Mouse (Mus musculus): ENCODE data around the gene Ipo8.
A peak's percentile ranks its signal among the peaks of the same experiment; 100 is the strongest.

Ipo8 gene

DNA sequence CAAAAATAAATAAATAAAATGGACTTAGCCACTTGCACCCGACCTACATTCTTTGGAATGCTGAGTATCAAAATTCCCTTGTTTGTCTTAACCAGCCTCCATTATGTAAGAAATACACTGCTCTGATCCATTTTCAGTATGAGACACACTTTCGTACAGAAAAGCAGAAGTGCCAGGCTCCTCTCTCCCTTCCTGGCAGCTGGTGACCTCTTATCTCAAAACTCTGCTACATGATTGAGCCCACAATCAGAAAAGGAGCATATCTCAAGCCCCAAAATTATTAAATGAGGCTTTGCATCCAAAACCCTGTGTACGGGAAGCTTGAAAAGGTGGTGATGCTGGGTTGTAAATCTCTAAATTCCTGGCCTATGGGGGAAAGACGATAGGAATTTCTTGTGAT, 69.8 kb downstream of the Ipo8 start:
- DNase-seq (ENCODE audit: low read depth, low spot score), result no peak

GRCm38 (mm10) chr6:148756535-148756934, 74.7 kb downstream of the Ipo8 start:
- DNase-seq (ENCODE audit: low read depth, low spot score), result no peak

- DNase-seq (ENCODE audit: low read depth, low spot score), result peak; percentile 77
These were observed 79.9 kb downstream of the Ipo8 start for GRCm38 (mm10) chr6:148751400-148751799.

DNA sequence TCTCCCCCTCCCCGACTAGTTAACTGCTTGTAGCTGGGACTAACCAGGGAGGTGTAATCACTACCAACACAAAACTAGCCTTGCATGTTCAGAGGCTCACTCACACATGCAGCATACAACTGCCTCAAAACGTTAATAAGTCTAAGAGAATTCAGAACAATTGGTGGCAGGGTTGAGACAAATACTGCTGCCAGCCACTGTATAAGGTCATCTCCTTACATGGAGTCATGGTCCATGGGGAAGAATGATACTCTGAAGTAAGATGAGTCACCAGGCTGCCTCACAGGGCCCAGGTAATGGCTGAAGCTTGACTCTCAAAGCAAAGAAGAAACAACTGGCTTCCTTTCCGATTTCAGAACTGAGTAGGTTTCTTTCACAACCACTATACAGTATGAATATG, 81.1 kb downstream of the Ipo8 start:
- no peak for DNase-seq (ENCODE audit: low read depth, low spot score)

- peak; percentile 56 for DNase-seq (ENCODE audit: low read depth, low spot score)
These were observed 90.6 kb downstream of the Ipo8 start for GRCm38 (mm10) chr6:148740521-148741226.

- no peak for DNase-seq (ENCODE audit: low read depth, low spot score)
These were observed 94.9 kb downstream of the Ipo8 start for GRCm38 (mm10) chr6:148736390-148736789.

DNA sequence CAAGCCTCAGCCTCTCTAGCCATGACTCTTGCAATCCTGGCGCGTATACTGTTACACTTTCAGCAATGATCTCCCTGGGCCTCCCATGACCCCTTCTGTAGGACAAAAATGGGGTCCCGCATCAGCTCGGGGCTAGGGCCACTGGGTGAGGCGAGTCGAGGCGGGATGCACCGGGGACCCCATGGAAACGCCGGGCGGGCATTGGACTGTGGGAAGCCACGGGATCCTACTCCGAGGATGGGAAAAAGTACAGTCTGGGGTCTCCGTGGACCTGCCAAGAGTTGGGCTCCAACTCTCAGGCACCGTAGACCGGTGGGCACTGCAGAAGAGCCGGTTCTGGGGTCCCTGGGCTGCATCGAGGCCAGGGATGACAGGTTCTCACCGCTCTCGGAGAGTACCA, 97.3 kb downstream of the Ipo8 start:
- DNase-seq (ENCODE audit: low read depth, low spot score), result no peak

DNA sequence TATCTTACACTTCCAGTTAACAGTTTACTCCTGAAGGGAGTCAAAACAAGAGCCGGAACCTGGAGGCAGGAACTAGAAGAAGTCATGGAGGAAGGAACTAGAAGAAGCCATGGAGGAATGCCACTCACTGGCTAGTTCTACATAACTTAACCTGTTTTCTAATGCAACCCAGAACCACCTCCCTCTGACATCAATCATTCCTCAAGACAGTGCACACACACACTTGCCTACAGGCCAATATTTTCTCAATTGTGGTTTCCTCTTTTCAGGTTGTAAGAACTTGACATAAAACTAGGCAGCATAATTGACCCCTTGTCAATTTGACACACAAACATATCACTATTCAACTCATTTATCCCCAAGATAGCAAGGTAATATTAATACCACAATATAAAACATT, 98.3 kb downstream of the Ipo8 start:
- no peak for DNase-seq (ENCODE audit: low read depth, low spot score)

DNA sequence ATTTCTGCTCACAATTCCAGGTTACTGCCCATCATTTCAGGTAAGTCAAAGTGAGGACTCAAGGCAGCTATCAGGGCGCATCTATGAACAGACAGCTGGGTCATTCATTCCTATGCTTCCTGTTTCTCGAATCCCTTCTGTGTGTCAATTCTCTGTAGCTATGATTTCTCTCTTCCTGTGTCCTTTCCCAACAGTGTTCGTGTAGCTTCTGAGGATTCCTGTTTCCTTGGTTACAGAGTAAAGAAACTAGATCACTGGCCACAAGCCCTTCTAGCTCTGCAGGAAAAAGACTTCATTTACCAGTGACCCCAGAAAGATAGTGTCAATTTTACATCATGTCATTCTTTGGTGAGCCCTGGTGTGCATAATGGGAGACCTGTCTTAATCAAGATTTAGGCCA, 102.7 kb downstream of the Ipo8 start:
- DNase-seq (ENCODE audit: low read depth, low spot score), result peak; percentile 38

DNA sequence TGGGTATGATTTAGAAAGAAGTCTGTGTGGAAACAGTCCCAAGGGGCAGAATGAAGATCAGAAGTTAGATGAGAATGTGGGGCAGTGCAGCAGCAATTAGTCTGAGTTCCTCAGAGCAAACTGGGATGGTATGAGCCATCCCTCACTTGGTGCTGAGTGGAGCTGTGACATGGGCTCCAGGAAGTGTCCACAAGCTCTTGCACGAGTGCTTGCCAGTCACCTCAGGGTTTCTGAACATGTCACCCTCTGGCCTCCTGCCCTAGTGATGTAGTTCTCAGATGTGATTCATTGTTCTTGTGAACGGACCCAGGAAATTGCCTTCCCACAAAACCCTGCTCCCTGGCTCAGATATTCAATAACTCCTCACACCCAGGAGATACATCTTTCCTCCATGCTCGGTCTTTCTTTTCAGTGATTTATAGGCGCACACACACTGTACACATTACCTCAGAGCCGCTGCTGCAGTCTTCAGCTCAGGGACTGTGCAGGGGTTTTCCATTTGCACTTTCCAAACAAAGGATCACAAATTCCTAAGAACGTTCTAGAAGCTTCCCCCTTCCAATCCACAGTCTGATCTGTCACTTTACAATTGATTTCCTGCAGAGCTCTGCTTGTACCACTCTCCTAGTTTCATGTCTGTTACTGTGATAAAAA, 103.3 kb downstream of the Ipo8 start:
- DNase-seq (ENCODE audit: low read depth, low spot score), result peak; percentile 8

GRCm38 (mm10) chr6:148724453-148724852, 106.8 kb downstream of the Ipo8 start:
- DNase-seq (ENCODE audit: low read depth, low spot score), result no peak

Measured in brain, adult 2 months (tissue).